Mouse (Mus musculus): ENCODE measurements at regions not wholly inside any gene's neighbourhood (a gene's known extent, or its start where the extent isn't known, plus 50 kb on each side); places are given as distances from the start of the nearest gene placed in this dataset.

DNA sequence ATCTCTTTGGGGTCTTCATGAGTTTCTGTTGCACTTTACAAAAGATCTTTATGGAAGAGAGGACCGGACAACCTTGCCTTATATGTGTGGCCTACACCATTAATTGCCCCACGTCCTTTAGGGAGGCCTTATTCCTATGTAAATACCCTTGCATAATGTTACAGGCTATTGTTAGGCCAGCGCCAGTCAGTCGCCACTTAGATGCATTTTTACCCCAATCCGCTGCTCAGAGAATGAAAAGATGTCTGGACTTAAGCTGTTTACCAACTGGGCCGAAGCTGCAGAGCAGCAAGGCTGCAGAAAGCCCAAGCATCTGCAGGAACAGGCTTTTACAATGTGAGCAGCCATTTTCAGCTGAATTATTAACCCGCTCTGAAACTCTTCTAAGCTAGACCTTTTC, 79.5 kb upstream of the Otx2 start:
- no peak for TF ChIP-seq POLR2A (IDR thresholded peaks at IDR 0.05; ENCODE audit: borderline replicate concordance, extremely low read depth, insufficient read depth, insufficient read length)
- Histone ChIP-seq H3K4me1 (ENCODE audit: control insufficient read depth, insufficient read depth, low read length) (peaks cover 14% of the 10 kb centered on the region), H3K27ac (replicated peaks; ENCODE audit: low read depth, low read length) (no peak overlapping the region), H3K9ac (ENCODE audit: low read depth, low read length, severe bottlenecking) (no peak overlapping the region), H3K4me2 (replicated peaks; ENCODE audit: low read depth, low read length, severe bottlenecking) (no peak overlapping the region), H3K27me3 (ENCODE audit: control insufficient read depth, insufficient read depth, low read length) (peaks cover 6% of the 10 kb centered on the region; the same call in 1 of the 2 replicates), H3K36me3 (ENCODE audit: control insufficient read depth, insufficient read depth, low read length) (no peaks in the 10 kb centered on the region), H3K9me3 (ENCODE audit: control insufficient read depth, low read length) (no peaks in the 10 kb centered on the region), H3K4me3 (replicated peaks; ENCODE audit: low read length) (no peak overlapping the region)
- 50% methylated on average over 7 of the region's 7 CpGs for WGBS
- no peak for ATAC-seq (ENCODE audit: low FRiP score, low read depth)
- DNase-seq (ENCODE audit: low spot score) = no peak

DNA sequence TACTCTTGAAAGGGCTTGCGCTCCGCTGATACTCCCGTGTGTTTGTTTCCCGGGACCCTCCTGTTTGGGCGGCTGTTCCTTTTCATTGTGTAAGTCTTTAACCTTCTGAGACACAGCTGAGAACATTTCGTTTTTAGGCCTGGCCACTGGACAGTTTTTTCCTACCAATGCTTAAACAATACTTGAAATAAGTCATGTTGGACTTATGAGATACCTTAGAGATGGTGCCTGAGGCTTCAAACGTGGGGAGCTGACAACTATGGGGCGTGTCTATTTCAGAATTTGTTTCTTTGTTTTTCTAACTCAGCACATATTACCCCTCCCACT, 78.9 kb upstream of the Otx2 start:
- TF ChIP-seq POLR2A (IDR thresholded peaks at IDR 0.05; ENCODE audit: borderline replicate concordance, extremely low read depth, insufficient read depth, insufficient read length) = no peak
- no peak overlapping the region for H3K4me3 ChIP-seq (replicated peaks; ENCODE audit: low read length)
- ATAC-seq (ENCODE audit: low FRiP score, low read depth) (no peak), DNase-seq (ENCODE audit: low spot score) (no peak)
- H3K27me3 ChIP-seq (ENCODE audit: control insufficient read depth, insufficient read depth, low read length) = peaks cover 6% of the 10 kb centered on the region; the same call in 1 of the 2 replicates
- 0 out of 2 replicates have a peak overlapping the region, but pooled peaks have one; percentile 32 for H3K4me2 ChIP-seq (replicated peaks; ENCODE audit: low read depth, low read length, severe bottlenecking)
- peaks cover 14% of the 10 kb centered on the region for H3K4me1 ChIP-seq (ENCODE audit: control insufficient read depth, insufficient read depth, low read length)
- H3K9ac ChIP-seq (ENCODE audit: low read depth, low read length, severe bottlenecking) = no peak overlapping the region
- H3K27ac ChIP-seq (replicated peaks; ENCODE audit: low read depth, low read length) = no peak overlapping the region
- no peaks in the 10 kb centered on the region for H3K9me3 ChIP-seq (ENCODE audit: control insufficient read depth, low read length)
- 46% methylated on average over 8 of the region's 8 CpGs for WGBS
- no peaks in the 10 kb centered on the region for H3K36me3 ChIP-seq (ENCODE audit: control insufficient read depth, insufficient read depth, low read length)

DNA sequence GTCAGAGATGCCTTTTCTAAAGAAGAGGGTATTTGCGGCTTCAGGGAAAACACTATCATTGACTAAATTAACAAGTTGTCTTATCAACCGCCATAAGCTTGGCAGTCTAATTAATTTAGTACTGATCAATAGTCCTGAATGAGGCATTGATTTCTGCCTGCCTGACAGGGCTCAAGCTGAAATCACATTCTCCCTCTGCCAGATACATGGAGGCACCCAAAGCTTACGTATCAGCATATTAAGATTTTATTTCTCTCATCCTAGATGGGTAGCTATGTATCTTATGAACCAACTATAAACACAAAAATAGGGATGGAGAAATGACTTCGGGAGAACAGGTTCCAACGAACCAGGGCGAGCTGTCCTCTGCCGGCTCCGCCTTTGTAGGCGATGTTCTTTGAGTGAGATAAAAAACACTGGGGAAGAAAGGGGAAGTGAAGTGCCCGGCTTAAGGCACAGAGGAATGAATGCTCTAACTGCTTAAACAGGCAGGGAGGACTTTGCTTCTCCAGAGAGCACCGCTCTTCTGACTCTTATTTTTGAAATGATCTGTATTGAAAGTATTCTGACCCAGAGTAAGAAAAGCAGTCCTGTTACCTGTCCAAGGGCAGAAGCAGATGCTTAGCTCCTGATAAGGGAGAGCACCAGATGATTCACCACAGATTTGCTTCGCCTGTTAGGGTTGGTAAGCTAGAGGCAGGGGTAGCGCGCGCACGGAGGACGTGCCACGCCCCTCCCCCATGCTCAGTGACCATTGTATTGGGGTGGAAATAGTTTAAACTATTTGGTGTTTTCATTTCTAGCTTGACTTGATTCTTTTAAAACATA, 78.3 kb upstream of the Otx2 start:
- no peak for ATAC-seq (ENCODE audit: low FRiP score, low read depth)

DNA sequence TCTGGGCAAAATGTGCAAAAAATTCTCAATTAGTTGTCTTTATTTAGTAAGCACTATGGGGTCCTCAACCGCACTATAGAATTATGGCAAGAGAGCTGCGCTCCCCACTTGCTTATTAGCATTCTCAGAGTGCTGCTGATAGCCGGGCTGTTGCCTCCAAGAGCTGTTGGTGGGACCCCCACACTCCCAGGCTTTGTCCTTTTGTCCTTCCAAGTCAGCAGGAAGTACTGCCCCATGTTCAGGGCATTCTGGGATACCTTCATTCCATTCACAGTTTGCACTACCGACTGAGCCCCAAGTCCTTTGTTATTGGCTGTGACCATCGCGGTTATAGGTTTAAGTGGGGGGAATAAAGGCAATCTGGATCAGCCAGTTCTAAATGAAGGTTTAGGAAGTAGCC, 77.4 kb upstream of the Otx2 start:
- Histone ChIP-seq H3K4me2 (replicated peaks; ENCODE audit: low read depth, low read length, severe bottlenecking) (no peak overlapping the region), H3K4me1 (ENCODE audit: control insufficient read depth, insufficient read depth, low read length) (peaks cover 14% of the 10 kb centered on the region), H3K4me3 (replicated peaks; ENCODE audit: low read length) (no peak overlapping the region), H3K27ac (replicated peaks; ENCODE audit: low read depth, low read length) (no peak overlapping the region), H3K36me3 (ENCODE audit: control insufficient read depth, insufficient read depth, low read length) (no peaks in the 10 kb centered on the region), H3K9ac (ENCODE audit: low read depth, low read length, severe bottlenecking) (no peak overlapping the region), H3K27me3 (ENCODE audit: control insufficient read depth, insufficient read depth, low read length) (peaks cover 6% of the 10 kb centered on the region; the same call in 1 of the 2 replicates), H3K9me3 (ENCODE audit: control insufficient read depth, low read length) (no peaks in the 10 kb centered on the region)
- DNase-seq (ENCODE audit: low spot score) (no peak), ATAC-seq (ENCODE audit: low FRiP score, low read depth) (no peak)
- 28% methylated on average over 6 of the region's 6 CpGs for WGBS
- TF ChIP-seq POLR2A (IDR thresholded peaks at IDR 0.05; ENCODE audit: borderline replicate concordance, extremely low read depth, insufficient read depth, insufficient read length) = no peak

More for the DNA sequence above, 78.3 kb upstream of the Otx2 start:
- Histone ChIP-seq H3K9ac (ENCODE audit: low read depth, low read length, severe bottlenecking) (no peak overlapping the region), H3K4me1 (ENCODE audit: control insufficient read depth, insufficient read depth, low read length) (peaks cover 14% of the 10 kb centered on the region), H3K36me3 (ENCODE audit: control insufficient read depth, insufficient read depth, low read length) (no peaks in the 10 kb centered on the region), H3K27me3 (ENCODE audit: control insufficient read depth, insufficient read depth, low read length) (peaks cover 6% of the 10 kb centered on the region; the same call in 1 of the 2 replicates), H3K27ac (replicated peaks; ENCODE audit: low read depth, low read length) (no peak overlapping the region), H3K4me3 (replicated peaks; ENCODE audit: low read length) (no peak overlapping the region), H3K4me2 (replicated peaks; ENCODE audit: low read depth, low read length, severe bottlenecking) (peak overlapping the region; percentile 32; the same call in 1 of the 2 replicates), H3K9me3 (ENCODE audit: control insufficient read depth, low read length) (no peaks in the 10 kb centered on the region)
- WGBS = 30% methylated on average over 18 of the region's 18 CpGs
- DNase-seq (ENCODE audit: low spot score) = no peak
- no peak for TF ChIP-seq POLR2A (IDR thresholded peaks at IDR 0.05; ENCODE audit: borderline replicate concordance, extremely low read depth, insufficient read depth, insufficient read length)

DNA sequence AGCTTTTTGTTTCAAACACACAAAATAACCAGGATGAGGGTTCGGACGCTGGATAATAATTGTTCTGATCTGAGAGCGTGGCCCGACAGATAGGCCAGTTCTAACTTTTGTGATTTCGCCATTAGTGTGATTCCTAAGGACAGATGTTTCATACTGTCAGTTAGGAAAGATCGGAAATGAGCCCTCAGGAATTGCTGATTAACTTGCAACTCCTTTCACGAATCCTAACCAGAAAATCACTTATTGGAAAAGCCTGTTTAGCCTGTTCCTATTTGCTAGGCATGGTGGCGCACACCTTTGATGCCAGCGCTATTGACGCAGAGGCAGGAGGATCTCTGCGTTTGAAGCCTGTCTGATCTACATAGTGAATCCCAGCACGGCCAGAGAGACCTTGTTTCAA, 75.4 kb upstream of the Otx2 start:
- Histone ChIP-seq H3K4me3 (replicated peaks; ENCODE audit: low read length) (no peak overlapping the region), H3K4me1 (ENCODE audit: control insufficient read depth, insufficient read depth, low read length) (peaks cover 14% of the 10 kb centered on the region), H3K9ac (ENCODE audit: low read depth, low read length, severe bottlenecking) (no peak overlapping the region), H3K36me3 (ENCODE audit: control insufficient read depth, insufficient read depth, low read length) (no peaks in the 10 kb centered on the region), H3K27ac (replicated peaks; ENCODE audit: low read depth, low read length) (no peak overlapping the region), H3K9me3 (ENCODE audit: control insufficient read depth, low read length) (no peaks in the 10 kb centered on the region), H3K4me2 (replicated peaks; ENCODE audit: low read depth, low read length, severe bottlenecking) (no peak overlapping the region), H3K27me3 (ENCODE audit: control insufficient read depth, insufficient read depth, low read length) (peaks cover 2% of the 10 kb centered on the region; the same call in 1 of the 2 replicates)
- WGBS = 95% methylated on average over 12 of the region's 12 CpGs
- ATAC-seq (ENCODE audit: low FRiP score, low read depth) (no peak), DNase-seq (ENCODE audit: low spot score) (no peak)
- no peak for TF ChIP-seq POLR2A (IDR thresholded peaks at IDR 0.05; ENCODE audit: borderline replicate concordance, extremely low read depth, insufficient read depth, insufficient read length)

Data from limb, embryonic 14.5 days (tissue).